Mouse (Mus musculus) neural tube, embryonic 15.5 days (tissue): ENCODE measurements around the gene Amtn. TPM values are rescaled to one million over a fixed set of nuclear protein-coding genes. Genes with fewer than 3 reads are reported as not detected.

Experiments
- ATAC-seq: fragments of 200-750 bp; cut with Nextera tagmentation; 2 replicates; pipeline ENCODE4 v1.8.0; 2017; ENCODE audit warnings: mild to moderate bottlenecking, moderate TSS enrichment, moderate library complexity; ENCODE audit not compliant: low FRiP score
- H3K27ac ChIP-seq: fragments of 300-500 bp; sonication (generic); replicated peaks from 2 replicates; pipeline ENCODE4 v1.5.1; 2015; ENCODE audit warnings: mild to moderate bottlenecking, inconsistent platforms
- H3K27me3 ChIP-seq: fragments of 300-500 bp; sonication (generic); replicated peaks from 2 replicates; pipeline ENCODE4 v1.6.1; 2015; ENCODE audit warnings: inconsistent platforms
- H3K36me3 ChIP-seq: fragments of 300-500 bp; sonication (generic); 2 replicates; pipeline ENCODE4 v1.6.1; 2015; ENCODE audit warnings: inconsistent platforms
- H3K4me1 ChIP-seq: fragments of 300-500 bp; sonication (generic); 2 replicates; pipeline ENCODE4 v1.6.1; 2015; ENCODE audit warnings: inconsistent platforms
- H3K4me2 ChIP-seq: fragments of 300-500 bp; sonication (generic); 2 replicates; pipeline ENCODE4 v1.6.1; 2015; ENCODE audit warnings: inconsistent platforms, mild to moderate bottlenecking, moderate library complexity
- H3K4me3 ChIP-seq: fragments of 300-500 bp; sonication (generic); replicated peaks from 2 replicates; pipeline ENCODE4 v1.5.1; 2015; ENCODE audit warnings: mild to moderate bottlenecking, inconsistent platforms
- H3K9ac ChIP-seq: fragments of 300-500 bp; sonication (generic); replicated peaks from 2 replicates; pipeline ENCODE4 v1.6.1; 2015; ENCODE audit warnings: mild to moderate bottlenecking, inconsistent platforms
- H3K9me3 ChIP-seq: fragments of 300-500 bp; sonication (generic); replicated peaks from 2 replicates; pipeline ENCODE4 v1.6.1; 2016; ENCODE audit warnings: inconsistent platforms
- WGBS: fragments of 180-500 bp; shearing (Covaris S2); methylation state at CpG from one replicate; pipeline ENCODE4 v1.1.7; 2015; ENCODE audit warnings: mixed read lengths; 5-methylcytosine and 5-hydroxymethylcytosine counted together
- polyA plus RNA-seq: library from polyadenylated mRNA; unstranded; fragments of >200 nt; fragmentation: Nextera tagmentation; extraction: Ambion mirVana; gene quantifications from 2 replicates; pipeline ENCODE4 v1.2.1, GENCODE M21; 2015

The Amtn gene
- polyA plus RNA-seq, 1 experiment from 2014 or later = not detected

DNA sequence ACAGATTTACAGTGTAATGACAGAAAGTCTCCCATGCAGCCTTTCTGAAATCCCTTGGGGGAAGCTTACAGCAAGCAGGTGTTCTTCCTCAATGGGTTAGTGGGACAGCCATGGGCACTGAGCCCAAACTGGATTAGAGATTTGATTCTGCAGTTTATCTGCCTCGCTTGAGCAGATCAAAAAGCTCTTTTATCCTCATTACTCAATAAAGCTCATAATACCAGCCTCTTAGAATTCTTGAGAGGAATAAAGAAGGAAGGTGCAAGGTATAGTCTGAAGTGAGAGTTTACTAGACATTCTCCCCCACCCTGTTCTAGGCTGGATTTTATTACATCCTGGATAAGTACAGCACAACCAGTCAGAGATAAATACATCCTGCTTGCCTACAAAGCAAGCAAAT, 50.8 kb downstream of the Amtn start:
- Histone ChIP-seq H3K27ac (no peak overlapping the region), H3K4me1 (no peaks in the 10 kb centered on the region), H3K4me3 (no peak overlapping the region), H3K9ac (no peak overlapping the region), H3K9me3 (no peaks in the 10 kb centered on the region), H3K4me2 (no peak overlapping the region), H3K36me3 (no peaks in the 10 kb centered on the region), H3K27me3 (no peaks in the 10 kb centered on the region)
- WGBS = 70% methylated on average over 1 of the region's 1 CpGs
- ATAC-seq = no peak

Other genes starting within 250 kb of the Amtn start
- gene Gm11115, start 222.0 kb upstream of the Amtn start, polyA plus RNA-seq = not detected in 2 replicates
- gene Gm7714, start 107.2 kb upstream of the Amtn start, polyA plus RNA-seq = not detected in 2 replicates
- not detected in 2 replicates for gene Prol1, start 58.8 kb upstream of the Amtn start, polyA plus RNA-seq
- not detected in 2 replicates for gene Ambn, start 79.9 kb downstream of the Amtn start, polyA plus RNA-seq
- gene Enam, start 111.9 kb downstream of the Amtn start, polyA plus RNA-seq = not detected in 2 replicates
- gene Jchain, start 151.8 kb downstream of the Amtn start, polyA plus RNA-seq = 0.26 and 0.33 TPM in 2 replicates
- gene Utp3, start 178.4 kb downstream of the Amtn start, polyA plus RNA-seq = 44.4 and 58.6 TPM in 2 replicates
- gene Rufy3, start 188.9 kb downstream of the Amtn start, polyA plus RNA-seq = 201 and 259 TPM in 2 replicates